Mouse (Mus musculus): ENCODE results near the gene Npr1.

Npr1 gene

GRCm38 (mm10) chr3:90465686-90466310 is at the start of gene Npr1:
Npr1 (minus strand) TSS chr3:90465866.
- DNase-seq, result peak; percentile 12 to 21

DNA sequence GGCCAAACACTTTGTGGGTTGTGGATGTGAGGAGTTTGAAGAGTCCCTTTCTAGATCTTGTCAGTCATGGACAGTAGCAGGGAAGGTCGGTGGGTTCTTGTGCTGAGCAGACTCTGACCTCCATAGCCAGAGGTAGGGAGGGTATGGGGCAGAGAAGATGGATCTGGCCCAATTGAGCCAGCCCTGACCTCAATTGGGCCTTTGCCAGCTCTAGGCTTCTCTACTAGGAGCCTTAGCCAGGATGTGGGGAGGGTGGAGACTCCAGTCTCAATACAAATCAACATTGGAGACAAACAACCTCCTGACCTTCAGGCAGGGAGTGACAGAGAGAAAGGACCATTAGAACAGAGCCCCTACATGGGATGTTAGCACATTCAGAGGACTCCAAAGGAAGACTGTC is 49.6 kb upstream of the Npr1 start:
- DNase-seq, result no peak

DNA sequence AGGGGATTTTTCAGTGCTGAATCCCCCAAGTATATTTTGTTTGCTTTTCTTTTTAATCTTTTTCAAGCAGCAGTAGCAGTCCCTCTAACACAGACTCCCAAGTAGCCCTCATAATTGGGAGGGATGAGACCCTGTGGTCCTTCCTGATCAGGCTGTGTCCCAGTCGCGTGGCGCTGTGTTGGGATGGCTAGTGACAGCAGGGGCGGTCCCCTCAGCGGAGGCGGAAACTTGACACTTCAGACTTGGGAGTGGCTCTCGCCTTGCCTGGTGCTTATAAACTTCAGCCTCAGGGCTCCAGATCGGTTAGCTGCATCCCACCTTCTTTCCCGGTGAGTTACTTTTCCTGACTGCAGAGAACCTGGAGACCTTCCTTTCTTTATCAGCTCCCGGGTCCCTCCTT is 49.0 kb upstream of the Npr1 start:
- peak; percentile 57 to 60 for DNase-seq

DNA sequence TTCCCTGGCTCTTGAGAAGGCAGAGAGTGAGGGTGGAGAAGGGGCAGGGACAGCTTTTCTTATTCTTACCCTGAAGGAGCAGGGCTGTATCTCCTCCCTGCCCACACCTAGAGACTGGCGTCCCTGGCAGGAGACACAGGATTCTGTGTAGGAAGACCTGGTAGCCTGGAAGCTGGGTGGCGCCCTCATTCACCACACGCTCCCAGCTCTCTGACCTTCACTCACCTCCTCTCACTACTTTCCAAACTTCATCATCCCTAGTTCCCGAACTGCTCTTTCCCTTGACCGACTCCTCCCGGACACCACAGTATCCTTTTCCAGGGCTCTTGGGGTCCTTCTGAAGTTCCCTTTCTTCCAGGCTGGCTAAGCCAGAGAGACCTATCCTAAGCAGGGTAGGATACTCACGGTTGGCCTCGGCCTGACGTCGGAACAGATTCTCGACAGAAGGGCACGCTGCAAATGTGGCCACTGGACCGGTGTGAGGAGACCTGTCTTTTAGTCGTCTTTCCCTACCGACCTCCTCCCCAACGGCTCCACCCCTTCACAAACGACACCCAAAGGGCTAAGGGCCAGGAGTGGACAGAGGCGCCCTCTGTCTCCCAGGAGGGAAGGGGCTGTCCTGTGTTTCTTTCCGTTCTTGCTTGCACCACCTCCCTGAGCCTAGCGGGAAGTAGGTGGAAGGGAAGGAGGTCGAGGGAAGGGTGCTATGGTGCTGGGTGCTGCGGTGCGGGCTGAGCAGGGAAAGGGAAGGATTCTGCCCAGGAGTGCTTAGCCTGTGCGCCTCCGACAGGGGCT is 48.3 kb upstream of the Npr1 start, which contains the start of the genes S100a1 and S100a13:
TSS of gene S100a1 (minus strand) at position 597 of the 795 bp plus-strand sequence.
TSS of gene S100a13 (plus strand) at position 640 of the 795 bp plus-strand sequence.
- peak; percentile 27 to 30 for DNase-seq

DNA sequence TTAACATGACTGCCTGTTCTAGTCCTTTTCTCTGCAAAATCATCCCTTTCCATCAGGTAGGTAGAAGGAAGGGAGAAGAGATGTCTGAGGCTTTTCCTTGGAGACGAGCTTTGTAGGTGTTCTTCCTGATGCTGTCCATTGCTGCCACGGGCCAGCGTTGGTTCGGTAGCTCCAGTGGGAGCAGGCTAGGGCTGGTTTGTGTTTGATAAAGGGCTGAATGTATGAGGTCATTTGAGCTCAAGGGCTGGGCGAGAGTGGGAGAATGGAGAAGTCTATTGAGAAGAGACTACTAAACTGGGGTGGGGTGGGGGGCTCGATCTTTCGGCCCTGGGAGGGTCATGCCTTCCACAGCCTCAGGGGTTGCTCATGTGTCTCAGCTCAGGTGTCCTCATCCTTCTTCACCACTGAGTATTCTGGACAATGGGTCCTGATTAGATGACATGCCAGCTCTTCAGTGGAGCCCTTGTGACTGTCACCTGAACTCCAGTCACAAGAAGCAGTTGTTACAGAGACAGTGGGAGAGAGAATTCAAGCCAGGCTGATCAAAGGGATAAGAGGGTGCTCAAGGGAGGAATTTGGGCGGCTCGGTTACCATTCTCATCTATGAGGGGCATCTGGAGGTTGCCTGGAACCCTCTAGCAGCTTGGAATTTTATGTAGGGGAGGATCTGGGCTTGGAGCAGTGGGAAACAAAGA is 47.4 kb upstream of the Npr1 start:
- DNase-seq, result no peak

GRCm38 (mm10) chr3:90512276-90512675 is 46.6 kb upstream of the Npr1 start:
- DNase-seq, result no peak

DNA sequence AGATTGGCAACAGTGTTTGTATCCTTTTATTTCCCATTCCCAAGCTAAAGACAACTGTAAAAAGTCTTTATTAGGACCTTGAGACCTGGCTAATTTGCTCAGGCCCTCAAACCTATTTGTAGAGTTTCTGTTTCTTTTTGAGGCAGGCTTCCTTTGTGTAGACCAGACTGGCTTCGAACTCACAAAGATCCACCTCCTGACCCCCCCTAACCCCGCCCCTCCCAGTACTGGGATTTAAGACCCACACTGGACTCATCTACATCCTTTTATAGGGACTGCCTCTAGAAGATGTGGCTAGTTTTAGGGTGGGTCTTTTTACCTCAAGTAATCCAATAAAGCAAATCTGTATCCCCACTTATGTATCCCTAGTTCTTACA is 44.1 kb upstream of the Npr1 start:
- no peak for DNase-seq

DNA sequence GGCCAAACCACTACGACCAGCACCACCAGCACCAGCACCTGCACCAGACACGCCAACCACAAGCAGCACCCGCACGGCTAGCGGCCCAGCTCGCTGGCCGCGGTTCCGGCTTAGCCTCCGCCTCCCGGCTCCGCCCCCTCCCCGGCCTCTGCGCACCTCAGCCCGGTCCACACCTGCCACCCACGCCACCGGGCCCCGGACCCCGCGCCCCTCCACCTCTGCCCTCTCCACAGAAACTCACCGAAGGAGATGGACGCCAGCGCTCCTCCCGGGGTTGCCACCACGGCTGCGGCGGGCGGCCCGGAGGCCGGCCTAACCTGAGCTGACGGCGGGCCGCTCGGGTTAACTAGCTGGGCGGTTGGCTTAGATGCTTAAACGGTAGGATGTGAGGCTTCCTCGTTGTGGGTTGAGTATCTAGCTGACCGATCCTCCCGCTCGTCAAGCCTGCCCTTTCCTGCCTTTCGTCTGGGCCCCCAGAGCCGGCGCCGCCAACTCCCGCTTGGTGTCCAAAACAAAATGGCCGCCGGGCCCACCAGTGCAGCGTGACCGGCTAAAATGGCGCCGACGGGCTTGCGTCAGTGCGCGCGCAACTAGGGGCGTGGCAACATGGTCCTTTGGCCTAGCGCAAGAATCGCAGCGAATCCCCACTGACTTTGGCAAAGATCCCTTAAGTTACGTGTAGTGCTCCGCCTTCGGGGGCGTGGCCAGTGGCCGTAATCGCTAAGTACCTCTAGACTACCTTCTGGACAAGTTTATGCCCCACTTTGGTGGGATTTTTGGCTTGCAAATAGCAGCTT is 43.5 kb upstream of the Npr1 start, which contains the start of gene Chtop:
TSS of gene Chtop (minus strand) at position 549 of the 797 bp plus-strand sequence.
- DNase-seq, result peak; percentile 99

- DNase-seq, result no peak
Observed at GRCm38 (mm10) chr3:90508287-90508949, 42.8 kb upstream of the Npr1 start.

DNA sequence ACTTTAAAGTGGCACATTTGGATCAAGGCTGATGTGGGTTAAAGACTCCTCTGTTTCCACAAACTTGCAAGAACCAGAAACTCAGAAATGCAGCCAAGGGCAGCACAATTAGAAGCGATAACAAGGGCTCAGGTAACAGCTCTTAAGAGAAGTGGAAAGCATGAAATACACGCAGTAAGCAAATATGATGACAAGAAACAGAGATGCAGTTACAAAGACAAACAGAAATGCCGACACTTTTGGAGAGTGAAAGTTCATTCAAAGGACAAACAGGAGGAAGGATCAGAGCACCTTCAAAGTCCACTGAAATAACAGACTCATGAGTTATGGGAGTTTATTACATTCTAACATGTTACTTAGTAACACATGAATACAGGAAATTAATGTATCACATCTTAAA is 40.7 kb upstream of the Npr1 start:
- no peak for DNase-seq

GRCm38 (mm10) chr3:90505216-90505615 is 39.5 kb upstream of the Npr1 start:
- no peak for DNase-seq

DNA sequence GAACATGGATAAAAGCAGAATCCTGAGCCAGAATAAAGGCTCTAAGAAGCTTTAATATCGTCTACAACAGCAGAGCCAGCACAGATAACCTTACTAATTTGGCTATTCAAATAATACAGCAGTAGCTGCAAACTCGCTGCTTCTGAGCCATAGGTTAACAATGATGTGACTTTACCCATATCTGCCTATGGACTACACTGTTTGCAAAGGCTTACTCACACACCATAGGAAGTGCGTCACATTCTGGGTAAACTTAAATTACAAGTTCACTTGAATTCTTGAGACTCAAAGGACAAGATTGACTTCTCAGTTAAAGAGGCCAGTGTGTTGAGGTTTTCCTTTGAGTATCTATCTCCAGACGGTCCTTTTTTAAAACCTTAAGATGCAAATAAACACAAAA is 37.8 kb upstream of the Npr1 start:
- no peak for DNase-seq

DNA sequence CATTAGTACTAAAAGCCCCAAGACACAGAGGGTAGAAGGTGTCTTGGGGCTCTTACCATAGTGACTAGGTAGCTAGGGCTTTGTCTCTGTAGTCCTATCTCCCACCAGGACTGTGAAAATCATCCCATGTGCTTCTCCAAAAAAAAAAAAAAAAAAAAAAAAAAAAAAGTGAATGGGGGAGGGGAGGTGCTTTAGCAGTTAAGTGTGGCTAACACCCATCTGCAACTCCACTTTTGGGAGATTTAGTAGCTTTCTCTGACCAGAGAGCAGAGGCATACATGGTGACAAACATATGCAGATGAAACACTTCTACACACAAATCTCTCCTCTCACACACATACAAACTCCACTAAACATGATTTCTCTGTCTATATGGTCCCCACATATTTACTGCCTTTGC is 31.9 kb upstream of the Npr1 start:
- no peak for DNase-seq

DNA sequence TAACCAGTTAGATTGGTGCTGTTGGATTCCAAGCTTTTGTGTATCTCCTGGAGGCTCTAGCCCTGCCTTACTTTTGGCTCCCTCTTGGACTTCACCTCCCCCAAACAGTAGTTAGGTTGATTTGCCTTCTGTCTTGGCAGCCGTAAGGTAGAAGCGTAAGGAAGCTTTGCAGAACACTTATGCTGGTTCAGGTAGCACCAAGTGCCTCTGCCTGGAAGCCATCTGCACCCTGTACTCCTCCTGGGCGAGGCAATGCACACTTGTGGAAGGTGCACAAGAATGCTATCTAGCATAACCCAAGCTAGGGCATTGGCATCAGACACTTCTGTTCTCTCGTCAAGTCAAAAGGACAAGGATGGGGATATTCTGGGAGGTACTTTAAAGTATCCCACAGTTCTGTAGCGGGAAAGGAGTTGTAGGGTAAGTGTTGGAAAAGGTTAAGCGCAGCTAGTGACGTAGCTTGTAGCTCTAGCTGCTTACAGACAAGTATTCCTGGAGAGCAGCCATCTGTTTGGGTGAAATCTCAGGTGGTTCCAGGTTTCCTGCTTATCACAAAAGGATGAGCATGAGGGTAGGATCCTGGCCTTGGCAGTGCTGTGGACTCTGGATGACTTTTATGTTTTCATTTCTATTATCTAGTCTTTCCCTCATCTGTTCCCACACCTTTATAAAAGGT is 30.3 kb upstream of the Npr1 start:
- no peak for DNase-seq

DNA sequence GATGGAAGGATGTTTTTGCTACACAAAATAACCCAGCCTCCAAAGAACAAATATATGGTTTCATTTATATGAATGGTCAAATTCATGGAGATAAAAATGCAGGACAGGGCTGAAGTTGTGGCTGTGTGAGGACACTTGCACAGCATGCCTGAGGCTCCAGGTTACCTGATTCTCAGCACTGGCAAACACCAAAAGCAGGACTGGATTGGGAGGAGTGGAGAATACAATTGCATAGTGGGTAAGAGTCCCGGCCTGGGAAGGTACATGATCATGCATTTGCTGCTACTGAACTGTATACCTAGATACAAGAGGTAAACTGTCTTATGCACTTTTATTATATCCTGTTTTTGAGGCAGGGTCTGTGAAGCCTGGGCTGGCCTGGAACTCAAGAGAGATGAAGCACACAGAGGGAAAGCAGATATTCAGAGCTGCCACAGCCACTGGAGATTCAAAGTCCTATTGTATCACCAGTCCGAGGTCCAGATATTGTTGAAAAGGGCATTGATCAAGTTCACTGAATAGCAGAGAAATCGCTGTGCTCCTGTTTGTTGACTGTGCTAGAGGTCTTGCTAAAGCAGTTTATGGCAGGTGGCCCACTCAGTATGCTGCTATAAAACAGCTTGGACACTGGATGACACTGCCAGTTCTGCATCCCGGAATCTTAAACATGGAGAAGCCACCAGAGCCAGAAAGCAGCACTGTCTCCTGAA is 28.3 kb upstream of the Npr1 start:
- DNase-seq, result no peak

GRCm38 (mm10) chr3:90491350-90491749 is 25.7 kb upstream of the Npr1 start:
- DNase-seq, result peak; percentile 56 to 68

- peak; percentile 96 for DNase-seq
Observed at GRCm38 (mm10) chr3:90490696-90491256, 25.1 kb upstream of the Npr1 start, which contains the start of gene Snapin. Snapin (minus strand) TSS chr3:90491033.

DNA sequence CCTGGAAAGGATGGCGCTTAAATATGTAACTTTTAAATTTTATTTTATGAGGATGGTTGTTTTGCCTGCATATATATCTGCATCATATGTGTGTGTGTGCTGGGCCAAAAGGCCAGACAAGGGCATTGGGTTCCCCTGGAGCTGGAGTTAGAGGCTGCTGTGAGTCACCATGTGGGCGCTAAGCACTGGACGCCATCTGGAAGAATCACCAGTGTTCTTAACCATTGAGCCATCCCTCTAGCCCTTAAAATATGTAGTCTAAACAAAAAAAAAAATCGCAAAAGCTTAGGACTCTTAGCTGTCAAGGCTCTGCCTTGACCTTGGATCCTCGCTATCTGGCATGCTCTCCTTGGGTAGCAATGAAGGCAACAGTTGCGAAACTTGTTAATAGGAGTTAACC is 22.9 kb upstream of the Npr1 start:
- no peak for DNase-seq

GRCm38 (mm10) chr3:90486998-90487397 is 21.3 kb upstream of the Npr1 start:
- no peak for DNase-seq

DNA sequence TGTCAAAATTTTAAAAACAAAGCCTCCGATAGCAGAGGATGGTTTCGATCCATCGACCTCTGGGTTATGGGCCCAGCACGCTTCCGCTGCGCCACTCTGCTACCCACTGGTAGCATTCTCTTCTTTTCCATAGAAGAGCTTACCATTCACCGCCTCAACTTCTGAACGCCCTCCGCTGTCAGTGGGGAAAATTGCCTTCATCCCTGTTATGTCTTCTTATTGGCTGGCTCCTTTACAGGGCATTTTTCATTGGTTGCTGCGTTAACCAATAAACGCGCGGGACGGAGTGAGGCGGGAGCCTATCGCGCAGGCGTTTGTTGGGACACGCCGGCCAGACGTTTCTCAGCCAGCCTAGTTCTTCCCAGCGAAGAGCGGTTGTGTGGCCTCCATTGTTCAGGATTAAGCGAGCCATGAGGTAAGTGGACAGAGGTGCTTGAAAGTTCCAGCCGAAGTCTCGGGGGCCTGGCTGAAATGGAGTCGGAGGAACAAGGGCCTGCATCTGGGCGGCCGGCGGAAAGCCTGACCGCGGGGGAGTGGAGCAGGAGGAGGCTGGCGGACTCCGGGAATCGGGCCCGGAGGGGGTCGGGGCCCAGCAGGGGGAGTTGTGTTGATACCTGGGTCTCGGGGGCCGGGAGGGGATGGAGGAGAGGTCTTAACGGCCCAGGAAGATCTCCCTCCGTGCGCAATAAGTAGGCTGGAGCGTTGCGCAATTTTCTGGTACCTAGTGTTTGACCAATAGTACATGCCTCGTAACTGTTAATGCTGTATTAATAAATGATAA is 10.4 kb upstream of the Npr1 start, which contains the start of gene Ilf2:
TSS of gene Ilf2 (plus strand) at position 296 of the 781 bp plus-strand sequence.
- DNase-seq, result peak; percentile 91 to 93
